Mouse (Mus musculus) myocyte (in vitro differentiated cells): Measurements from ENCODE around the gene Rad54l2.

Experiments
- CEBPB ChIP-seq: IDR thresholded peaks from 2 replicates; pipeline ENCODE4 v1.6.1; 2011; ENCODE audit warnings: mild to moderate bottlenecking, moderate library complexity; ENCODE audit not compliant: poor library complexity, insufficient read depth, severe bottlenecking
- E2F4 ChIP-seq: IDR thresholded peaks from one replicate; pipeline ENCODE4 v1.6.1; 2011; ENCODE audit warnings: mild to moderate bottlenecking, control low read depth, moderate library complexity; ENCODE audit not compliant: insufficient read depth
- MAX ChIP-seq: IDR thresholded peaks from one replicate; pipeline ENCODE4 v1.6.1; 2011; ENCODE audit warnings: low read depth, mild to moderate bottlenecking, control low read depth
- MYOD1 ChIP-seq, 3 experiments: IDR thresholded peaks; one replicate each; pipeline ENCODE4 v1.6.1; 2011; ENCODE audit warnings: control low read depth in 2 of 3, low read depth in 2 of 3, mild to moderate bottlenecking in 2 of 3, moderate library complexity in 1 of 3; ENCODE audit not compliant: insufficient read length in 2 of 3, control insufficient read depth in 1 of 3
- MYOG ChIP-seq, 3 experiments: IDR thresholded peaks; one replicate each; pipeline ENCODE4 v1.6.1; 2011; ENCODE audit warnings: control low read depth in 2 of 3, low read depth in 2 of 3, mild to moderate bottlenecking in 2 of 3; ENCODE audit not compliant: insufficient read length in 2 of 3, control insufficient read depth in 1 of 3, insufficient read depth in 1 of 3
- POLR2A ChIP-seq: IDR thresholded peaks from one replicate; pipeline ENCODE4 v1.6.1; 2011; ENCODE audit warnings: low read depth, mild to moderate bottlenecking, control low read depth, moderate library complexity; ENCODE audit not compliant: insufficient read length
- POLR2AphosphoS2 ChIP-seq: IDR thresholded peaks from one replicate; pipeline ENCODE4 v1.6.1; 2011; ENCODE audit warnings: low read depth, control low read depth; ENCODE audit not compliant: insufficient read length
- REST ChIP-seq: IDR thresholded peaks from one replicate; pipeline ENCODE4 v1.6.1; 2011; ENCODE audit warnings: mild to moderate bottlenecking, control low read depth, moderate library complexity; ENCODE audit not compliant: insufficient read depth, insufficient read length
- TCF12 ChIP-seq: IDR thresholded peaks from one replicate; pipeline ENCODE4 v1.6.1; 2011; ENCODE audit warnings: mild to moderate bottlenecking, control low read depth; ENCODE audit not compliant: poor library complexity, insufficient read depth, severe bottlenecking
- TCF3 ChIP-seq: IDR thresholded peaks from one replicate; pipeline ENCODE4 v1.6.1; 2011; ENCODE audit warnings: low read depth, control low read depth; ENCODE audit not compliant: insufficient read length
- USF1 ChIP-seq: IDR thresholded peaks from one replicate; pipeline ENCODE4 v1.6.1; 2011; ENCODE audit warnings: low read depth, mild to moderate bottlenecking, control low read depth, moderate library complexity

GRCm38 (mm10) chr9:106659935-106660334 lies 129.1 kb downstream of the Rad54l2 start:
- TF ChIP-seq TCF3 (no peak), POLR2A (no peak), USF1 (no peak), MYOG (IDR thresholded peaks at IDR 0.05; ENCODE audit: control insufficient read depth in 1 of 3, insufficient read depth in 1 of 3, insufficient read length in 2 of 3, low read depth in 2 of 3) (no peak), E2F4 (no peak), CEBPB (no peak), MAX (no peak), REST (no peak), TCF12 (no peak), MYOD1 (IDR thresholded peaks at IDR 0.05; ENCODE audit: control insufficient read depth in 1 of 3, insufficient read length in 2 of 3, low read depth in 2 of 3) (no peak), POLR2AphosphoS2 (no peak)
